Mouse (Mus musculus) cerebellum, adult 2 months (tissue): Measurements from ENCODE around the gene Tubb4a.

Experiments
- CTCF ChIP-seq: fragments of 200-500 bp; IDR thresholded peaks from 2 replicates; pipeline ENCODE4 v1.5.1; 2011; ENCODE audit warnings: low read depth, mild to moderate bottlenecking, control low read depth, low read length, moderate library complexity, borderline replicate concordance; ENCODE audit not compliant: insufficient read depth
- POLR2A ChIP-seq: fragments of 200-500 bp; IDR thresholded peaks from 2 replicates; pipeline ENCODE4 v1.6.1; 2011; ENCODE audit warnings: low read length, control low read depth, borderline replicate concordance; ENCODE audit not compliant: insufficient read depth

DNA sequence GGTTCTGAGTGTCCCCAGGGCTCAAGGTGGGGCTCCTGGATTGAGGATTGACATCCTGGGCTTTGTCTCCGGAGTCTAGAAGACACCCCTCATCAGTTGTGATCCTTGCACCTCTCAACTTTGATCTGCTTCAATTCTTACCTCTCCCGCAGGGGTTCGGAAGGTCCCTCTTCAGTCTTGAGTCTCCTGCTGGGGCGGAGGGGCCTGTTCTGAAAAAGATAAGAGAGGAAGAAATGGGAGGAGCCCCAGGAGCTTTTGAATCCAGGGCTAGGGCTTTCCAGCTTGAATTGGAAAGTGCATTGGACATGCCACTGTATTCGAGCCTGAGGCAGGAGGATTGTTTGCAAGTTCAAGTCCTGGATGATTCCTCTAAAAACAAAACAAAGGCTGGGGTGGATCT, 20.7 kb downstream of the Tubb4a start:
- no peak for TF ChIP-seq CTCF
- TF ChIP-seq POLR2A, result no peak
